Mouse (Mus musculus): ENCODE measurements around the gene Scn11a. TPM values are rescaled to one million over a fixed set of nuclear protein-coding genes. Genes with fewer than 3 reads are reported as not detected.
A peak's percentile ranks its signal among the peaks of the same experiment; 100 is the strongest.

The Scn11a gene
- 0.17 and 0.18 TPM in 2 replicates for polyA plus RNA-seq (2016; fragmentation: Nextera tagmentation; extraction: Ambion mirVana)

GRCm38 (mm10) chr9:119825297-119825696 lies at the start of gene Scn11a:
Gene Scn11a (minus strand): TSS chr9:119825456.
- Histone ChIP-seq H3K4me2 (replicated peaks) (no peak within 1 kb of the TSS), H3K27ac (replicated peaks) (no peak within 1 kb of the TSS), H3K4me1 (no peaks in the 10 kb centered on the region), H3K27me3 (no peaks in the 10 kb centered on the region), H3K9ac (replicated peaks) (no peak within 1 kb of the TSS), H3K4me3 (no peak within 1 kb of the TSS), H3K9me3 (no peaks in the 10 kb centered on the region), H3K36me3 (no peaks in the 10 kb centered on the region)
- ATAC-seq (ENCODE audit: low FRiP score, low read depth): no peak
- 61% methylated on average over 4 of the region's 4 CpGs for WGBS

- no peak overlapping the region for H3K4me2 ChIP-seq (replicated peaks)
- H3K4me3 ChIP-seq: no peak overlapping the region
- no peaks in the 10 kb centered on the region for H3K9me3 ChIP-seq
- H3K4me1 ChIP-seq: peaks cover 7% of the 10 kb centered on the region; the same call in 1 of the 2 replicates
- H3K27ac ChIP-seq (replicated peaks): no peak overlapping the region
- 68% methylated on average over 8 of the region's 8 CpGs for WGBS
- no peaks in the 10 kb centered on the region for H3K27me3 ChIP-seq
- no peaks in the 10 kb centered on the region for H3K36me3 ChIP-seq
- no peak overlapping the region for H3K9ac ChIP-seq (replicated peaks)
- no peak for ATAC-seq (ENCODE audit: low FRiP score, low read depth)
Measured at GRCm38 (mm10) chr9:119854170-119854569, 28.9 kb upstream of the Scn11a start.

GRCm38 (mm10) chr9:119853071-119853846 lies 28.0 kb upstream of the Scn11a start:
- ATAC-seq (ENCODE audit: low FRiP score, low read depth): no peak
- Histone ChIP-seq H3K36me3 (no peaks in the 10 kb centered on the region), H3K9me3 (no peaks in the 10 kb centered on the region), H3K27ac (replicated peaks) (peak overlapping the region; percentile 58), H3K27me3 (peaks cover 3% of the 10 kb centered on the region; the same call in 1 of the 2 replicates), H3K9ac (replicated peaks) (no peak overlapping the region), H3K4me3 (no peak overlapping the region), H3K4me1 (peaks cover 14% of the 10 kb centered on the region), H3K4me2 (replicated peaks) (no peak overlapping the region)
- WGBS: 74% methylated on average over 2 of the region's 2 CpGs

GRCm38 (mm10) chr9:119852347-119853030 lies 27.2 kb upstream of the Scn11a start:
- ATAC-seq (ENCODE audit: low FRiP score, low read depth): peak; percentile 44; the same call in 1 of the 2 replicates
- 69% methylated on average over 10 of the region's 10 CpGs for WGBS
- no peak overlapping the region for H3K4me2 ChIP-seq (replicated peaks)

GRCm38 (mm10) chr9:119849214-119849613 lies 24.0 kb upstream of the Scn11a start:
- Histone ChIP-seq H3K9ac (replicated peaks) (no peak overlapping the region), H3K4me3 (no peak overlapping the region), H3K4me2 (replicated peaks) (no peak overlapping the region), H3K36me3 (no peaks in the 10 kb centered on the region), H3K27ac (replicated peaks) (no peak overlapping the region), H3K27me3 (peaks cover 10% of the 10 kb centered on the region; the same call in 1 of the 2 replicates), H3K9me3 (no peaks in the 10 kb centered on the region), H3K4me1 (peaks cover 36% of the 10 kb centered on the region)
- WGBS: 23% methylated on average over 8 of the region's 8 CpGs
- ATAC-seq (ENCODE audit: low FRiP score, low read depth): no peak

More at GRCm38 (mm10) chr9:119852347-119853030, 27.2 kb upstream of the Scn11a start:
- Histone ChIP-seq H3K9me3 (no peaks in the 10 kb centered on the region), H3K9ac (replicated peaks) (no peak overlapping the region), H3K36me3 (no peaks in the 10 kb centered on the region), H3K27me3 (peaks cover 10% of the 10 kb centered on the region; the same call in 1 of the 2 replicates), H3K4me1 (peaks cover 14% of the 10 kb centered on the region), H3K4me3 (no peak overlapping the region), H3K27ac (replicated peaks) (peak overlapping the region; percentile 58)

- no peak overlapping the region for H3K4me3 ChIP-seq
- no peak overlapping the region for H3K4me2 ChIP-seq (replicated peaks)
- H3K9ac ChIP-seq (replicated peaks): no peak overlapping the region
- peaks cover 34% of the 10 kb centered on the region for H3K4me1 ChIP-seq
- no peaks in the 10 kb centered on the region for H3K36me3 ChIP-seq
- WGBS: 24% methylated on average over 7 of the region's 7 CpGs
- H3K27ac ChIP-seq (replicated peaks): no peak overlapping the region
- no peaks in the 10 kb centered on the region for H3K9me3 ChIP-seq
- peaks cover 10% of the 10 kb centered on the region; the same call in 1 of the 2 replicates for H3K27me3 ChIP-seq
- no peak for ATAC-seq (ENCODE audit: low FRiP score, low read depth)
Measured at GRCm38 (mm10) chr9:119848671-119849070, 23.4 kb upstream of the Scn11a start.

- H3K4me1 ChIP-seq: peaks cover 42% of the 10 kb centered on the region
- H3K27me3 ChIP-seq: peaks cover 10% of the 10 kb centered on the region; the same call in 1 of the 2 replicates
- no peak overlapping the region for H3K9ac ChIP-seq (replicated peaks)
- no peak for ATAC-seq (ENCODE audit: low FRiP score, low read depth)
- H3K27ac ChIP-seq (replicated peaks): no peak overlapping the region
- WGBS: 66% methylated on average over 6 of the region's 6 CpGs
- H3K4me2 ChIP-seq (replicated peaks): no peak overlapping the region
- no peaks in the 10 kb centered on the region for H3K36me3 ChIP-seq
- H3K9me3 ChIP-seq: no peaks in the 10 kb centered on the region
- no peak overlapping the region for H3K4me3 ChIP-seq
Measured at GRCm38 (mm10) chr9:119847187-119847586, 21.9 kb upstream of the Scn11a start.

GRCm38 (mm10) chr9:119844724-119845123 lies 19.5 kb upstream of the Scn11a start:
- 37% methylated on average over 5 of the region's 5 CpGs for WGBS
- ATAC-seq (ENCODE audit: low FRiP score, low read depth): no peak
- no peak overlapping the region for H3K4me2 ChIP-seq (replicated peaks)

GRCm38 (mm10) chr9:119843549-119843948 lies 18.3 kb upstream of the Scn11a start:
- H3K9me3 ChIP-seq: no peaks in the 10 kb centered on the region
- H3K27me3 ChIP-seq: peaks cover 16% of the 10 kb centered on the region
- H3K27ac ChIP-seq (replicated peaks): no peak overlapping the region
- H3K4me3 ChIP-seq: no peak overlapping the region
- H3K9ac ChIP-seq (replicated peaks): no peak overlapping the region
- 93% methylated on average over 4 of the region's 4 CpGs for WGBS
- H3K4me2 ChIP-seq (replicated peaks): no peak overlapping the region
- no peaks in the 10 kb centered on the region for H3K36me3 ChIP-seq
- peaks cover 46% of the 10 kb centered on the region for H3K4me1 ChIP-seq
- no peak for ATAC-seq (ENCODE audit: low FRiP score, low read depth)

More at GRCm38 (mm10) chr9:119844724-119845123, 19.5 kb upstream of the Scn11a start:
- no peaks in the 10 kb centered on the region for H3K36me3 ChIP-seq
- peaks cover 16% of the 10 kb centered on the region for H3K27me3 ChIP-seq
- H3K4me3 ChIP-seq: no peak overlapping the region
- H3K9ac ChIP-seq (replicated peaks): no peak overlapping the region; the same call in 1 of the 2 replicates
- H3K9me3 ChIP-seq: no peaks in the 10 kb centered on the region
- no peak overlapping the region for H3K27ac ChIP-seq (replicated peaks)
- H3K4me1 ChIP-seq: peaks cover 53% of the 10 kb centered on the region

- no peak for ATAC-seq (ENCODE audit: low FRiP score, low read depth)
- Histone ChIP-seq H3K9me3 (no peaks in the 10 kb centered on the region), H3K4me2 (replicated peaks) (no peak overlapping the region), H3K9ac (replicated peaks) (no peak overlapping the region), H3K4me3 (no peak overlapping the region), H3K27me3 (peaks cover 7% of the 10 kb centered on the region), H3K36me3 (no peaks in the 10 kb centered on the region), H3K4me1 (peaks cover 44% of the 10 kb centered on the region), H3K27ac (replicated peaks) (no peak overlapping the region)
- 12% methylated on average over 4 of the region's 4 CpGs for WGBS
Measured at GRCm38 (mm10) chr9:119842541-119843169, 17.4 kb upstream of the Scn11a start.

GRCm38 (mm10) chr9:119842091-119842490 lies 16.8 kb upstream of the Scn11a start:
- 20% methylated on average over 6 of the region's 6 CpGs for WGBS
- H3K27ac ChIP-seq (replicated peaks): no peak overlapping the region
- H3K9ac ChIP-seq (replicated peaks): no peak overlapping the region
- peaks cover 40% of the 10 kb centered on the region for H3K4me1 ChIP-seq
- H3K4me3 ChIP-seq: no peak overlapping the region
- H3K4me2 ChIP-seq (replicated peaks): no peak overlapping the region
- no peaks in the 10 kb centered on the region for H3K36me3 ChIP-seq
- no peak for ATAC-seq (ENCODE audit: low FRiP score, low read depth)
- H3K9me3 ChIP-seq: no peaks in the 10 kb centered on the region
- peaks cover 5% of the 10 kb centered on the region for H3K27me3 ChIP-seq

GRCm38 (mm10) chr9:119841159-119841558 lies 15.9 kb upstream of the Scn11a start:
- Histone ChIP-seq H3K4me1 (peaks cover 32% of the 10 kb centered on the region), H3K9ac (replicated peaks) (no peak overlapping the region), H3K27ac (replicated peaks) (no peak overlapping the region), H3K4me3 (no peak overlapping the region), H3K9me3 (no peaks in the 10 kb centered on the region), H3K4me2 (replicated peaks) (no peak overlapping the region), H3K27me3 (peaks cover 5% of the 10 kb centered on the region), H3K36me3 (no peaks in the 10 kb centered on the region)
- ATAC-seq (ENCODE audit: low FRiP score, low read depth): no peak
- WGBS: 83% methylated on average over 6 of the region's 6 CpGs
